Mouse (Mus musculus): ENCODE measurements around the gene Gm10058. TPM values are rescaled to one million over a fixed set of nuclear protein-coding genes. Genes with fewer than 3 reads are reported as not detected.
"Not testable (repeated sequence)": the region's sequence is repeated elsewhere in the genome, so short reads cannot be mapped to it uniquely, and the experiment has no call there.

Gene Gm10058
- polyA plus RNA-seq (2012): not detected in 2 replicates

- not testable (repeated sequence) for TF ChIP-seq GATA1 (IDR thresholded peaks at IDR 0.05; ENCODE audit: low read length)
Observed at GRCm38 (mm10) chrX:27946785-27947184, at the start of gene Gm10058. Gene Gm10058, minus strand, starts transcription at chrX:27946885.

Measured in G1E-ER4 (cell line).